Mouse (Mus musculus) lung, postnatal 4 days (tissue): ENCODE results near the gene Olfr506.
"Not testable (repeated sequence)": the region's sequence is repeated elsewhere in the genome, so short reads cannot be mapped to it uniquely, and the experiment has no call there.

Source experiments
- DNase-seq, 2 experiments: peaks; one replicate each; pipeline ENCODE4 v3.0.0; 2021

Olfr506 gene

DNA sequence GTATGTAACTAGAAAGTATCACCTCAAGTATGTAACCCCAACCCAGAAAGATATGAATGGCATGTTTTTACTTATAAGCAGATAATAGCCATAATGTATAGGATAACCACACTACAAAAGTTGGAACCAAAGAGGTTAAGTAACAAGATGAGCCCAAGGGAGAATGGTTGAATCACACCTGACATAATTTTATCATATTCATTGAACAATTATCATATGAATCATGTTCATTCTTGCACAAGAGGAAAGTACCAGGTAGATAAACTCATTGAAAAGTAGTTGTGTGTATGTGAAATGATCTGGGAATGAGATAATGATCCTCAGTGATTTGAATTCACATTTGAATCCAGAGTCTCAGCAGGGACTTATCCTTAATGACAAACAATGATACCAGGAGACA lies at the start of gene Olfr506:
Gene Olfr506, plus strand, starts transcription at position 301 of the 400 bp plus-strand sequence.
- no peak for DNase-seq

DNA sequence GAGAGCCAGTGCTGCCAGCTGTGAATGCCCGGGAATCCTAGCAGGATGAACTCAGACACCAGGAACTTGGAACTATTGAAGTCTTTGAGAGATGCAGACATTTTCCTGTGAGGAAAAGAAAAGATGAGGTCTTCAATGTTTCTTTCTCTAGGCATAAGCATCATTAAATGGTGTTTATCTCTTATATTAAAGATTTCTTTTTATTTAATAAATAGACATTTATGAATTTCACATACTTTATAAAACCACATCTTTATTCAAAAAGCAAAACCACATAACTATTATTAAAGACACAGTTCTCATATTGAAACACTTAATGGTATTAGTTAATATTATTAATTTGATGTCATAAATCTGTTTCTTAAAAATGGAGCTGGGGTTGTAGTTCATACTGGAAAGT lies 44.9 kb upstream of the Olfr506 start, which contains the start of gene Olfr504:
Gene Olfr504, minus strand, starts transcription at position 101 of the 400 bp plus-strand sequence.
- DNase-seq = no peak

DNA sequence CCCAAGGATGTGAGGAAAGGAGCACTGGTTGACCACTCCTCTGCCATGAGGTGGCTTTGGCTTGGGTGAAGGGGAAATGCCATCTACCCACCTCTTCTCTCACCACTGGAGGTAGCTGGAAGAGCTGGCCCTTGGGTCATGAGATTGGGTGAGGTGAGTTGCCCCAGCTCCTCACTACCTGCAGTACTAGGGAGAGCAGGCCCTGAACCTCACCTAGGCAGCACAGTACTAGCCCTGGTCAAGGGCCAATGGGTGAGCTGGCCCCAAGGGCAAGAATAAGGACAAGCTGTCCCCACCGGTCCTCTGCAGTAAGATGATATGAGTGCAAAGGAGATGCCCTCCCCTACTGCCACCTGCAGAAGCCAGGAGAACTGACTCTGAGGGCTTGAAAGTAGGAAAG lies 20.8 kb upstream of the Olfr506 start:
- no peak for DNase-seq

DNA sequence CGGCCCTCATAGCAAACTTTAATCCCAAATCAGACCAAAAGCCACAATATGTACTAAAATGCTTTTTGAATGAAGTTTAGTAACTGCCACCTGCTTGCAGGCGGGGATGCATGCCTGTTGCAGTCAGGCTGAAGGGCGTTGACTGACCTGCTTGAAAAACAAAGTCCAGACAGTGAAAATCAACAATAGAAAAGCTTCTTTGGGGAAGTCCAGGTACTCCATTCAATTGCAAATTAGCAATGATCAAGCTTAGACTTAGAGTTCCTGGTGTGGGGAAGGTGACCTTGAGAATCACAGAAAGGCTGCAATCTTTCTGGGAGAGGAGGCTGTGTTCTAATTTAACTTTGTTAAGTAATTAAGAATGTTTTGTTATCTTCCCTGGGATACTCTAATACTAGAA lies 8.7 kb upstream of the Olfr506 start:
- DNase-seq = not testable (repeated sequence)

DNA sequence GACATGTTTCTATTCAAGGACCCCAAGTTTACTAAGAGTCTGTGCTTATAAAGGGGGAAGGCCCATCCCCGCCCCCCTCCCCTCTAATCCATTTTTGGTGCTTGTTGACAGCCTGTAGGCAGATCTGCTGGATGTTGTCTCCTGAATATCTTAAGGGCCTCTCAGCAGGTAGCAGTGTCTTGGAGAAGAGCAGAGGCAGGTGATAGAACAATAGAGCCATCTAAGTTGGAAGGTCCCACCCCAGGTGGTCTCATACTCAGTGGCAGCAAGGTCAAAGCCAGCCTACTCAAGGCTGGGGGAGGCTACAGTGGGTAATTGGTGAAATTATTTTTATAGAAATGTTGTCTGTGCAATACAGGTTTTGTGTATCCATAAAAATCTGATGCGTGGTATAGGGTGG lies 3.5 kb downstream of the Olfr506 start:
- no peak for DNase-seq

DNA sequence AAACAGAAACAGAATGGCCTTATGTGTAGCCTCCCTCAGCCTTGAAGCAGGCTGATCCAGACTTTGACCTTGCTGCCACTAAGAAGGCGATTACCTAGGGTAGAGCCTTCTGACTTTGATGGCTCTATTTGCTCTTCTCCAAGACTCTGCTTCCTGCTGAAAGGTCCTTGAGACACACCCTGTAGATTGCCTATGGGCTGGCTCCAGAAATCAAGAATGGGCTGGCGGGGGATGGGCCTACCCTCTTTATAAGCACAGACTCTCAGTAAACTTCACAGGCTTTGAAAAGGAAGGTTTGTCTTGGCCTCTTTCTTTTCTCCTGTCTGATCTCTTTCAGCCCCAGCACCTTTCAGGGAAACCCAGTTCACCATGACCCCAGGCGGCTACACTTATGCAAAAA lies 6.2 kb downstream of the Olfr506 start:
- not testable (repeated sequence) for DNase-seq

DNA sequence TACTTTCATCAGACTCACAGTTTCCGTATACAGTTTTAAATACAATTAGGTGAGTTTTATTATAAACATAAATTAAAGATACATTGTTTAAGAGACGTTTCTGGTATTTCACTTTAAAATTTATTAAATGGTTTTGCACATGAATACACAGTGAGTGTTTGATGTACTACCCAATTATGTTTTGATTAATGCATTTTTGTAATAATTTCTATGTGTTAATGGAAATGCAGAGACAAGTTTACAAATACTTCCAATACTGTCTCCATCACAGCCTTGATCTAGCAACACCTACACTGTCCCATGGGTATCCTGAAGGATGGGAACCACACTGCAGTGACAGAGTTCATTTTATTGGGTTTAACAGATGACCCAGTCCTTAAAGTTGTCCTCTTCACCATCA lies 10.9 kb downstream of the Olfr506 start, which contains the start of gene Olfr507:
Gene Olfr507, plus strand, starts transcription at position 301 of the 400 bp plus-strand sequence.
- no peak for DNase-seq

DNA sequence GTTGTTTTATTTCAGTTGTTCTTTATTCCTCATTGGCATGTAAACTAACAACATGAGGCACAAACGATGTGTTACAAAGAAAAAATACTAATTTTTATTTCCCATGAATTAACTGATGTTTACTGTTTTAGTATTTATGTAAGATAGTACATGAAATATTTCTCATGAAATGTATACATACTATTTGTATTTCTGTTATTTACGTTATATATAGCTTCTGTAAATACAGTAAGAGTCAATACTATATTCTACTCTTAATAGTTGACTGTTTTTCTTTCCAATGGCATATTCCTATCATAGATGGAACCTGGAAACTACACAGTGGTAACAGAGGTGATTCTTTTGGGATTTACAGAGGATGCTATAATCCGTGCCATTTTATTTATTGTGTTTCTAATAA lies 19.1 kb downstream of the Olfr506 start, which contains the start of gene Olfr508:
Gene Olfr508, plus strand, starts transcription at position 301 of the 400 bp plus-strand sequence.
- DNase-seq = no peak

DNA sequence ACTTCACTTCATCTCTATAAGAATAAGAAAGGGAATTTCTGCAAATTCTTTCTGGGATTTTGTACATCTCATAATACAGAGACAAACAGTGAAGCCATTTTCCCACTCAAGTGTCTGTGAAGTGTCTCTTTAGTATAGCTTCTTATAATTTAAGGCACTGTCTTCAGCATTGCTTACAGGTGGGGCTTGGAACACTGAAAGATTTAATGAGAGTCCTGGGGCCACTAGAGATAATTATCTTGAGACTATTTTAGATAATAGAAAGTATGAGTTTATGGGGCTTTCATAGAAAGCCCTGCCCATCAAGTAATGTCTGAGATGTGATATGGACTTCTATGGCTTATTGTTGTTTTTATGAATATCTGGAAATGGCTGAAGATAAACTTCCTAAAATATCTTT lies 41.2 kb downstream of the Olfr506 start, which contains the start of gene Olfr509:
Gene Olfr509, minus strand, starts transcription at position 101 of the 400 bp plus-strand sequence.
- no peak for DNase-seq

DNA sequence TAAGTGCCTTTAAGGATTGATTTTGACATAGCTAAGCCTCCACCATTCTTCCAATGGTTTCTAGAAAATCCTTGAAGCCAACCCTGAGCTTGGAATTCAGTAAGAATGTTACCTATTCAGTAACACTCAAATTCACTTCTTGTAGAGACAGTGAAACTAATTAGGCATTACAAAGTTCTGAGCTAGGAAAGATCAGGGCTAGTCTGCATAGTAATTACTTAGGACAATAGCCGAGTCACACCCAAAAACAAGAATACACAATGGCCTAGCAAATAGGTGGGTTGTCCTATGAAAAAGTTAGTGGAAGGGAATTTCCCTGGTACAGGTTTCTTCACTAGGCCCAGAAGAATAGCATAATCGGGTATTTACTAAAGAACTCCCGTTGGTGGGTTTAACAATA lies 51.8 kb downstream of the Olfr506 start:
- DNase-seq = no peak
